Mouse (Mus musculus) layer of hippocampus, adult 9-10 months (tissue): ENCODE measurements around the gene Trim54.

Source experiments
- DNase-seq: peaks from one replicate; pipeline ENCODE4 v3.0.0; 2022; ENCODE audit warnings: low spot score

Trim54 gene

DNA sequence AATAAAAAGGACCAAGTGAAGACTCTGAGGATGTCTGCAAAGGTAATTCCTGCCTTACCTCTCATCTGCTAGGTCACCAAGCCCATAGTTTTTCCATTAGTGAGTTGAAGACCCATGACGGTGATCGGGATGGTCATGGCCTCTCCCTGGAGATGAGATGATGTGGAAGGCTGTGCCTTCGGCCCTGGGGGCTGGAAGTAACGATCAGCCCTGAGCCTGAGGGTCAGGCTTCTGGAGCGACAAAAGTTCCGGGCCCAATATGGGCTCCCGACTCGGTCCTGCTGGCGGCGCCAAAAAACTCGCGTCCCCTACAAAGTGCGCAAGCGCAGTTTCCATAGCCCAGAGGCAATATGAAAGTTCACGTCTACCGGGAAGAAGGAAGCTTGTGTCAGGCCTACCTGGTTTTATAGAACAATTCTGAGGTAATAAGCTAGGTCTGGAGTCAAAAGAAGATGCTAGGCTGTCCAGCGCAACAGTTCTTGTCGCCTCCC is 8.5 kb upstream of the Trim54 start, which contains the start of gene Slc30a3:
TSS of gene Slc30a3 (minus strand) at position 238 of the 491 bp plus-strand sequence.
- no peak for DNase-seq

GRCm38 (mm10) chr5:31110781-31111180 is 5.7 kb upstream of the Trim54 start:
- DNase-seq = no peak

DNA sequence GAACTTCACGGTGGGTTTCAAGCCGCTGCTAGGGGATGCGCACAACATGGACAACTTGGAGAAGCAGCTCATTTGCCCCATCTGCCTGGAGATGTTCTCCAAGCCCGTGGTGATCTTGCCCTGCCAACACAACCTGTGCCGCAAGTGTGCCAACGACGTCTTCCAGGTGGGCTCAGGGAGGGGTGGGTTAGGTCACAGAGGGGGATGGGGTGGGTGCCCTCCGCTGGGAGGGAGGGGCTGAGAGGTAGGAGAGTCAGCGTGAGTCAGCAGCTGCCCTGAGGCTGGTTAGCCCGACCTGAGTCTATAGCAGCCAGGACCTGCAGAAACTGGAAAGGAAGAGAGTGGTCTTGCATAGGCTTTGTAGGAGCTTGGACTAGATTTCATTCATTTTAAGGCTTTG is 400 bp downstream of the Trim54 start:
- DNase-seq = no peak

DNA sequence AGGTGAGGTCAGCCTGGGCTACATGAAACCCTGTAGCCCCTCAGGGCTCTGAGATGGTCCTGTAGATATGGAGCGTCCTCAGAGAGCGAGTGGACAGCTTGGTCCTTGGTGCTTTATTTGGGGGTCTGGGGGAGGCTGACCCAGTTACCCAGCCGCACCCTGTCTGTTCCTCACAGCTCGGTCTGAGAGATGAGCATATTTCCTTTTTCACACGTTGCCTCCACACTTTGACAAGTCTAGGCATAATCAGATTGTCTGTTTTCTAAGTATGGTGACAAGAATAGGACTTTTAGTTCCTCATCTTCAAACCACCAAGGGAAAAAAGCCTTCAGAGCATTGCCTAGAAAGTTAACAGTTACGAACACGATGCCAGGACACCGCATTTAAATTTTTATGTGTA is 4.6 kb downstream of the Trim54 start:
- DNase-seq = no peak

DNA sequence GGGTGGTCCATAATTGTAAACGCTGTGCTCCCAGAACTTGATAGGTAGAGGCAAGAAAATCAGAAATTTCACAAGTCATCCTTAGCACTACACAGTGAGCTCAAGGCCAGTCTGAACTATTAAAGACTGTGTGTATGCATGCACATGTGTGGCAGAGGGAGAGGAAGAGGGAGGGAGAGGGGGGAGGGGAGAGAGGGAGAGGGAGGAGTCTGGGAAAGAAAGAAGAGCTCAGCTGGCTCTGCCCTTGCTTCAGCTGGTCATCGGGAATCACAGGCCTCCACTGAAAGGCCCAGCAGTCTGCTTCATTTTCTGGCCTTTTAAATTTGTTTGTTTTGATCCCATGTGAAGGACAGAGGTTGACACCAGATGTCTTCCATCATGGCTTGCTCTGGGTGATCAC is 7.0 kb downstream of the Trim54 start:
- DNase-seq = no peak

DNA sequence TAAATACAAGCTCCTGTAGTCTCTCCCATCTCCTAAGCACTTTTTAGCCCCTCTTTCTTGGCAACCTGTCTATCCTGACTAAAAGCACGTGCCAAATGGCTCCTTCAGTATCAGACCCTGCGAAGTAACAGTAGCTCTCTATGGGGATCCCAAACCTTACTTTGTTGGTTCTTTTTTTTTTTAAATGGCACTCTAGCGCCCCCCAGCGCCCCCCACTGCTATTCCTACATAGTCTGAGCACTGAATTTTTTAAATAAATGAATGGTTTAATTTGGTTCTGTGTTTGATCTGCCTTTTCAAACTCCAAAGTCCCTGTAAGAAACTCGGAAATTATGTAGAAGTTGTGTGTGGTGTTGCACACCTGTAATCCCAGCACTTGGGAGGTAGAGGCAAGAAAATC is 9.5 kb downstream of the Trim54 start:
- DNase-seq = no peak

- DNase-seq = no peak
These were observed 20.4 kb downstream of the Trim54 start for GRCm38 (mm10) chr5:31136730-31137424.

- DNase-seq = no peak
These were observed 21.1 kb downstream of the Trim54 start for GRCm38 (mm10) chr5:31137658-31138057.

DNA sequence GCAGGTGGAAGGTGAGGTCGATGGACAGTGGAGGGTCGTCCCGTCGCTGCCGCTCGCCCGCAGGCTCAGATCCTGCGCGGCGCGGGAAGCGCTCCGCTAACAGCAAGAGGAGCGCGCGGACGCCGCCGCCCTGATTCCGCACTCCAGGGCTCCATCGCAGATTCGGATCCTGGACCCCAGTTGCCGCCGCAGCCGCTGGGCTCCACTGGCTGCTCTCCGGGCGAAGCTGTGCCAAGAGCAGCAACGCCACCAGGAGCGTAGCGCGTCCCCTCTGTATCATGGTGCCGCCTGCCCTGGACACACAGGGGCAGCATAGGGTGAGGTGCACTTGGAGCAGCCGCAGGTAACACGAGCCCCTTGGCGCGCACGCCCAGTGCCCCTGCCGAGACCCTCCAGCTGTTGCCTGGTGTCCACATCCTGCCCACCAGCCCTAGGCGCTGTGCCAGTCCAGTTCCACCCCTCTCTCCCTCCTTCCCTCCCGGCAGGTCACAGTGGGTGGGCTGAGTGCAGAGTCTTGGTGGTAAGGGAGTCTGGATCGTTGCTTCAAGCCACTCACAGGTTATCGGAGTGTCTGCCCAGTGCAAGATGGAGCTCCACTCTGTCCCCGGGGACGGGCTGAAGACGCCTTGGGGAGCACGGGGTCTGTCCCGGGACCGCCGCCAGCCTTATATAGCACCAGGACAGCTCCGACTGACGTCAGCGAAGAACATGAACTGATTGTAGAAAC is 21.9 kb downstream of the Trim54 start, which contains the start of gene Ucn:
TSS of gene Ucn (minus strand) at position 589 of the 727 bp plus-strand sequence.
- no peak for DNase-seq

DNA sequence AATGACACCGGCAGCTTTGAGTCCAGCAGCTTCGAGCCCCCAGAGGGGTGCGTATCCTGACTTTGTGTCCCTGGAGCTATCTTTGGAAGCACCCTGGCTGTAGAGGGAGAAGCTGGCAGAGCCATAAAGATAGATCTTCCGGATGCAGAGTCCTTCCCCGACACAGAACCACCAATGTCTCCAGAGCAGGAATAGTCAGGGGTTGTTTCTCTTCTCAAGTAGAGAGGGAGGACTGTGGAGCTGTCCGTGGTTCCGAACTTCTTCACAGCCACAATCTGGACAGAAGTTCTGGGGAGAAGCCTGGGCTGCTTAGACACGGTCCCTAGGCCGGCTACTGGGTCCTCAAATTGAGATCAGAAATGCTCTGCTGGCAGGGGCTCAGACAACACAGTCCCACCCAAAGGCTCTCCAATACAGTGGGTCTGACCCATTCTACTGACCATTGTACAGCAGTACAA is 22.5 kb downstream of the Trim54 start:
- no peak for DNase-seq

DNA sequence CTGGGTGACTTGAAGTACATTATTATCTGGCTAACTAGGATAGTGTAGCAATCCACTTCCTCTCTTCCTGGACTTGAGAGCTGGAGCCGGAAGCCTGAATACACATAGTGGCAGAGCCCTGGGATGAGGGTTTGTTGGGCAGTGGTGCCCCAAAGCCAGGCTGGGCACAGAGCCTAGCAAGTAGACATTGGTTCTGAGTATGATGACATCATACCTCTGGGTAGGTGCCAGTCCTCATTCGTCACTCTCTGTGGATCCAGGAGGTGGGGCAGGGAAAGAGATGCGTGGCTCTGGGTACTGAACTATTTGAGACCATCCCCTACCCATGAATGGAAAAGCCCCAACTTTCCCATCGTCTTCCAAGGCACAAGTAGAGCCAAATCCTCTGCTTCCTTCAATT is 33.3 kb downstream of the Trim54 start:
- DNase-seq = no peak

DNA sequence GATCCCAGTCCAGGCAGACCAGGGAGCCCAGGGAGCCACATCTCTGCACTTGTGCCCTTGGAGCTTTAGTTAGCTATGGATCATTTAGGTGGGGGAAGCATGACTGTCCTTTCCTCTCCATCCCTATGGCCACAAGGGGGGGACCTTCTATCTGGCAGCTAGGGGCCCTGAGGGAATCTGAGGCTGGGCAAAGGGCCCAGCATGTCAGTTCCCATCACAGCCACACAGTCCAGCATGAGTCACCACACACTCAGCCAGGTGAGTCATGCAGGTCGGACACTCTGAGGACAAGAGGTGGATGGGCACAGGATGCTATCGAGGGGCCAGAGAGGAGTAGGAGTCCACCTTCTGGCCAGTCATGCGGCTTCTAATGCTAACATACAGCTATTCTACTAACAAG is 35.2 kb downstream of the Trim54 start:
- no peak for DNase-seq

DNA sequence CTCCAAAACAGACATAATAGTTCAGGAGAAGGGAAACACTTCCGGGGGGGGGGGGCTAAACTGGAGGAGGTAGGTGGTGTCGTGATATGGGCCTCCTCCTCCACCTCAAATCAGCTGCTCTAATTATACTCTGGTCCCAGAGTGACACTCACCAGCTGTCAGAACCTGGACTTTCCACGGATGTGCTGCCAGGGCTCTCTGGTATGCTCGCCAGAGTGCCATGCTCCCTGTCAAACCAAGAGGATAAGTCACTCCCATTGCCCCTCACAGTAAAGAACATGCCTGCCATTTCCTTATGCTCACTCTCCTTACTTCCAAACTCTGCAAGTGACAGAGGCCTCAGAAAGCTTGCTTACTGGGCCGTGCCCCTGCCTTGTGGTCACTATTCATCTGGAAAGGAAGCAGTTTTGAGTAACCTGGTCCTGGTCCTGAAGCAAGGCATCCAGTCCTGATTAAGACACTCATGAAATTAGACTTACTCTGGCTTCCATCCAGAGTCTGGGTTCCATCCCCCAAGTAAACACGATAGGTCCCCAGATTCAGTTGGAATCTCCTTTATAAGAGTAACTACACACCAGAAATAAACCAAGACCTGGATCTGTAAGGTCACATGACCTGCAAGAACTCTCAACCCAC is 37.1 kb downstream of the Trim54 start:
- DNase-seq = no peak

- peak; percentile 66 for DNase-seq
These were observed 37.6 kb downstream of the Trim54 start, which contains the start of gene Mpv17 for GRCm38 (mm10) chr5:31154152-31154553. TSS of gene Mpv17 (minus strand) at chr5:31154251.

DNA sequence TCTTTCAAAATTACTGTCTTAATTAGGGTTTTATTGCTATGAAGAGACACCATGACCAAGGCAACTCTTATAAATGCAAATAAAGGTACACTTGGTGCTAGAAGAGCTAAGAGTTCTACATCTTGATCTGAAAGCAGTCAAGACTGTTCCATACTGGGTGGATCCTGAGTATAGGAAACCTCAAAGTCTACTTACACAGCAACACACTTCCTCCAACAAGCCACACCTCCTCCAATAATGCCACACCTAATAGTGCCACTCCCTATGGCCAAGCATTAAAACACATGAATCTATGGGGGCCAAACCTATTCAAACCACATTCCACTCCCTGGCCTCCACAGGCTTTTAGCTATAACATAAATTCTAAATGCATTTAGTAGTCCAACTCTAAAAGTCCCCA is 46.0 kb downstream of the Trim54 start:
- no peak for DNase-seq

- no peak for DNase-seq
These were observed 48.4 kb downstream of the Trim54 start for GRCm38 (mm10) chr5:31164878-31165277.

DNA sequence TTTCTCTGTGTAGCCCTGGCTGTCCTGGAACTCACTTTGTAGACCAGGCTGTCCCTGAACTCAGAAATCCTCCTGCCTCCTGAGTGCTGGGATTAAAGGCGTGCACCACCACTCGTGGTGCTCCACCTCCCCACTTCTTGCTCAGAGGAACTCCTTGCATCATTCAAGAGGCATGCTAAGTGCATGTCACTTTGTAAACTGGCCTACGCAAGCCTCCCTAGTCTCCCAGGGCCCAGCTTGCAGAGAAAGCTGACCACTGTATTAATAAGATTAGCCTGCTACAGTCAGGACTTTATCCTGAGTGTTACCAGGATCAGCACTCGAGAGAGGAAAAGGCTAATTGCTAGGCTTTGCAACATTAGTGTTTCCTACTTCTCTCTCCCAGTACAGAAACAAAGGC is 52.1 kb downstream of the Trim54 start:
- DNase-seq = no peak

GRCm38 (mm10) chr5:31179301-31179765 is 62.8 kb downstream of the Trim54 start:
- no peak for DNase-seq

DNA sequence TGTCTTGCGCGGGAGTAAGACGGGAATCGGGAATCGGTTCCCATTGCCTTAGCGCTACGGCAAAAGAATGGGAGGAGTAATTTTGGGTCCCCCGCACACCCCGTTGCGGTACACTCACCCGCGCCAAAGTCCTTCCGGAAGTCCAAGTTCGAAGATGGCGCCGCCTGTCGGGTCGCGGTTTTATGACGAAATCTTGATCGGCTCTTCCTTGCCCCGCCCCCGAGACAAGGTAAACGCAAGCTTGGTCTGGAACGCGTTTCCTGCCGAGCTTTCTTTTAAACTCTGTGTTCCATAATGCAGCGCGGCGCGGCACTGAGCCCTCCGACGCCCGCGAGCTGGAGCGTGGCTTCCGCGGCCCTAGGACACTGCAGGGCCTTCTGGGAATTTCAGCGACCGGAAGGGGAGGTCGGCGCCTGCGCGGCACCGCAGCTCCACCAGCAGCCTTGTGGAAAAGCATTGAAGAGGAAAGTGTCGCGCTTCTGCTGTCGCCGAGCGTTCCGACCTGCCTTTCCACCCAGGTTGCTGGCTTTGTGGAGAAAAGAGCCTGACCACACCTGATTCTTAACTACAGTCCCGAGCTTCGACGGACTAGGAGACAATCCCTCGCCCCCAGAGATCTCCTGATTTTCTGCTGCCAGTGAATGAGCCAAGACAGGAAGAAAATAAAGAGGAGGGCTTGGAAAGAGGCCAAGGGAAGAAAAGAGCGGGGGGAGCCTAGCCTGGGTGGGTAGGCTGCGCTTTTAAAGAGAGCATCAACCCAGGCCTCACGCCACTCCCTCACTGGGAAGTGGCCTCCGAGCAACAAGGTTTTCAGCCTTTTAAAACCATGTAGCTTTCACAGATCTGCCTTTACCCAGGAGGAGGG is 63.5 kb downstream of the Trim54 start, which contains the start of the genes Gm29609 and Gtf3c2:
TSS of gene Gm29609 (minus strand) at position 146 of the 865 bp plus-strand sequence.
TSS of gene Gtf3c2 (minus strand) at position 379 of the 865 bp plus-strand sequence.
- DNase-seq = peak; percentile 92

DNA sequence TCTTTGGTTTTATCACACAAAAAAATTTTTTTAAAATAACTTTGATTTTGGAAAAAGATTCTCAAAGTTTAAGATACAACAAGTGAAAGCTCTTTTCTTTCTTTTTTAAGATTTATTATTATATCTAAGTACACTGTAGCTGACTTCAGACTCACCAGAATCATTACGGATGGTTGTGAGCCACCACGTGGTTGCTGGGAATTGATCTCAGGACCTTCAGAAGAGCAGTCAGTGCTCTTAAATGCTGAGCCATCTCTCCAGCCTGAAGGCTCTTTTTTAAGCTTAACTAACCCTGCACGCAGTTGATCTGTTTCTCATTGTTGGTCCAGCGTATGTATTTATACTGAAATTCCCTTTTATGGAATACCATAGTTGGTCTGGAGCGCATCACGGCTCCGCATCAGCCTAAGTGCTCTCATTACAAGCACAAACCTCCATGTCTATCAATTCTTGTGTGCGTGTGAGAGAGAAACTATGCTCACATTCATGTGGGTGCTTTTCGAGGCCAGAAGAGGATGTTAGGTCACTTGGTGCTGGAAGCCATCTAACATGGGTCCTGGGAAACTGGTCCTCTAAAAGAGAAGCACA is 64.8 kb downstream of the Trim54 start:
- DNase-seq = no peak

DNA sequence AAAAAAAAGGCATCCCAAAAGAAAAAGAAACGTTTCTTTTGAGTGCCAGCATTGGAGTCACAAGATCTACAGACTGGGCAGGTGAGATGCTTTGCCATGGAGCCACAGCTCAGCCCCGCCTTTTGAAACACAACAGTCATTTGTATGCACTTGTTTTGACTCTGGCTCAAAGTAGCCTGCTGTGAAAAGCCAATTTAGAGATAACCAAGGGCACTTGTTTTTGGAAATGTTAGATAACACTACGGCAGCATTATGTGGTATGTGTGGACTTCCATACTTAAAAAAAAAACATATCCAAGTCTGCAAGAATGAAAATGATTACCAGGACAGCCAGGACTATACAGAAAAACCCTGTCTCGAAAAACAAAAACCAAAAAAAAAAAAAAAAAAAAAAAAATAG is 67.2 kb downstream of the Trim54 start:
- no peak for DNase-seq
